ENCODE assay signal across 9 mouse cellular contexts in the genomic region with DNA sequence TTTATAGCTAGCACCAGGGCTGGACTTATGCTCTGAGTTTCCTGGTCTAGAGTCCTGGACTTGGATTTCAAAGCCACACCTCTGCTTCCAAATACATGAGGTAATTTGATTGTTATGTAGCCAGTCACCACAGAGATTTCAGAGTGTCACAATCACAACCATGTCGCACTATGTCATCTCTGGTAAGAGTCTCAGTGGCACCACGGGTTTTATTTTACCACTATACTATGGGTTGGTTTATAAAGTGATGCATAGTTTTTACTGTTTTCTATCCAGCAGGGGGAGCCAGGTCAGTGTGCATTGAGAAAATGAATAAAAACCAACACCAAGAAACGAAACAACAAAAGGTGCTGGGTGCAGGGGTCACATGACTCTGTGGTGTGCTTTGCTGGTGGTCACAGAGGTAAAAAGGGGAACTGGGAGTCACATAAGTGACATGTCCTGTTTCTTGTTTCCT. TPM values are rescaled to one million over a fixed set of nuclear protein-coding genes. Genes with fewer than 3 reads are reported as not detected.
DNase-seq lines count a peak whose midpoint lies in the region; ATAC-seq lines count a peak whose summit lies in the region.
"Had no signal": no experiment of that assay in that cellular context is flagged by ENCODE, and none has a peak within 500 bp of the region (broad histone marks: within the 10 kb centered on the region; RNA-seq: fewer than 3 reads in every experiment).

No protein-coding gene starts in this region.

- H3K4me3 ChIP-seq in forebrain, embryonic 14.5 days (ENCODE audit: low read depth, low read length) = no peak overlapping the region
- no peak overlapping the region for H3K4me3 ChIP-seq in forebrain, embryonic 16.5 days (replicated peaks; ENCODE audit: low read length)
- H3K4me3 ChIP-seq in intestine, embryonic 14.5 days (ENCODE audit: low read depth, low read length) = no peak overlapping the region
- H3K4me3 ChIP-seq in megakaryocyte, embryonic 14.5 days (replicated peaks) = peak overlapping the region; percentile 66
- H3K4me3 ChIP-seq: hindbrain, embryonic 15.5 days had no signal

- H3K4me2 ChIP-seq in forebrain, embryonic 14.5 days (ENCODE audit: low read length) = no peak overlapping the region
- H3K4me2 ChIP-seq in forebrain, embryonic 16.5 days (ENCODE audit: low read length) = no peak overlapping the region
- H3K4me2 ChIP-seq in intestine, embryonic 14.5 days (ENCODE audit: low read length) = no peak overlapping the region
- H3K4me2 ChIP-seq: hindbrain, embryonic 15.5 days had no signal

- no peaks in the 10 kb centered on the region for H3K4me1 ChIP-seq in forebrain, embryonic 14.5 days (ENCODE audit: control insufficient read depth, insufficient read depth, low read length)
- no peaks in the 10 kb centered on the region for H3K4me1 ChIP-seq in forebrain, embryonic 16.5 days (replicated peaks; ENCODE audit: control insufficient read depth, insufficient read depth, low read length)
- no peaks in the 10 kb centered on the region for H3K4me1 ChIP-seq in intestine, embryonic 14.5 days (replicated peaks; ENCODE audit: control insufficient read depth, insufficient read depth, low read length)
- peaks cover 30% of the 10 kb centered on the region for H3K4me1 ChIP-seq in megakaryocyte, embryonic 14.5 days
- H3K4me1 ChIP-seq: hindbrain, embryonic 15.5 days had no signal

- DNase-seq in forebrain, embryonic 14.5 days (ENCODE audit: low spot score) = peak; percentile 62
- peak; percentile 12 to 14 for DNase-seq in right cerebral cortex, adult 2 months (ENCODE audit: low spot score in 2 of 2)
- DNase-seq in right cerebral cortex, postnatal 25 days = no peak
- peak; percentile 54 for DNase-seq in intestine, embryonic 14.5 days (ENCODE audit: low spot score)
- no peak for DNase-seq in urinary bladder, postnatal 4 days (ENCODE audit: low spot score in 2 of 2)
- DNase-seq in frontal cortex, postnatal 36 days (ENCODE audit: low spot score in 2 of 2) = no peak

- 39% methylated on average over 3 of the region's 3 CpGs for WGBS in forebrain, embryonic 14.5 days
- 34% methylated on average over 3 of the region's 3 CpGs for WGBS in forebrain, embryonic 16.5 days
- WGBS in intestine, embryonic 14.5 days = 32% methylated on average over 3 of the region's 3 CpGs

- H3K27ac ChIP-seq in forebrain, embryonic 14.5 days (ENCODE audit: low read depth, low read length) = no peak overlapping the region
- H3K27ac ChIP-seq in forebrain, embryonic 16.5 days (ENCODE audit: low read length) = no peak overlapping the region
- no peak overlapping the region for H3K27ac ChIP-seq in intestine, embryonic 14.5 days (ENCODE audit: low read depth)
- H3K27ac ChIP-seq: hindbrain, embryonic 15.5 days had no signal

- H3K9ac ChIP-seq in forebrain, embryonic 14.5 days (ENCODE audit: low read length) = no peak overlapping the region
- no peak overlapping the region for H3K9ac ChIP-seq in forebrain, embryonic 16.5 days (replicated peaks; ENCODE audit: low read depth, low read length)
- no peak overlapping the region for H3K9ac ChIP-seq in intestine, embryonic 14.5 days (ENCODE audit: low read length)
- H3K9ac ChIP-seq: hindbrain, embryonic 15.5 days had no signal

- no peaks in the 10 kb centered on the region for H3K9me3 ChIP-seq in forebrain, embryonic 14.5 days (replicated peaks; ENCODE audit: control insufficient read depth, low read length)
- no peaks in the 10 kb centered on the region for H3K9me3 ChIP-seq in forebrain, embryonic 16.5 days (ENCODE audit: control insufficient read depth, low read length)
- no peaks in the 10 kb centered on the region for H3K9me3 ChIP-seq in intestine, embryonic 14.5 days (ENCODE audit: control insufficient read depth, low read length)
- H3K9me3 ChIP-seq in megakaryocyte, embryonic 14.5 days = peaks cover 17% of the 10 kb centered on the region
- H3K9me3 ChIP-seq: hindbrain, embryonic 15.5 days had no signal

- no peaks in the 10 kb centered on the region for H3K27me3 ChIP-seq in forebrain, embryonic 14.5 days (replicated peaks; ENCODE audit: control insufficient read depth, insufficient read depth, low read length)
- no peaks in the 10 kb centered on the region for H3K27me3 ChIP-seq in forebrain, embryonic 16.5 days (replicated peaks; ENCODE audit: control insufficient read depth, insufficient read depth, low read length)
- no peaks in the 10 kb centered on the region for H3K27me3 ChIP-seq in intestine, embryonic 14.5 days (replicated peaks; ENCODE audit: control insufficient read depth, insufficient read depth, low read length)
- peaks cover 35% of the 10 kb centered on the region for H3K27me3 ChIP-seq in megakaryocyte, embryonic 14.5 days (replicated peaks)
- H3K27me3 ChIP-seq: hindbrain, embryonic 15.5 days had no signal

- no peaks in the 10 kb centered on the region for H3K36me3 ChIP-seq in forebrain, embryonic 14.5 days (ENCODE audit: control insufficient read depth, insufficient read depth, low read length)
- no peaks in the 10 kb centered on the region for H3K36me3 ChIP-seq in forebrain, embryonic 16.5 days (ENCODE audit: control insufficient read depth, insufficient read depth)
- H3K36me3 ChIP-seq in intestine, embryonic 14.5 days (ENCODE audit: control insufficient read depth, insufficient read depth, low read length) = no peaks in the 10 kb centered on the region
- no peaks in the 10 kb centered on the region for H3K36me3 ChIP-seq in megakaryocyte, embryonic 14.5 days (replicated peaks; ENCODE audit: low read length)
- H3K36me3 ChIP-seq: hindbrain, embryonic 15.5 days had no signal

- no peak for ATAC-seq in forebrain, embryonic 14.5 days
- ATAC-seq in forebrain, embryonic 16.5 days = no peak
- ATAC-seq in intestine, embryonic 14.5 days (replicated peaks; ENCODE audit: low FRiP score, low TSS enrichment, low read depth) = peak; percentile 18; the same call in 1 of the 2 replicates

RNA-seq across cellular contexts. Expression of gene Pik3c2a, which starts 15.8 kb away (rescaled TPM):
- polyA plus RNA-seq in forebrain, embryonic 14.5 days (2014; fragmentation: Nextera tagmentation; extraction: Ambion mirVana) = 11.7 and 16.3 TPM in 2 replicates
- polyA plus RNA-seq in forebrain, embryonic 16.5 days (2015; fragmentation: Nextera tagmentation; extraction: Ambion mirVana) = 16.8 and 21.0 TPM in 2 replicates
- 31.9 and 32.9 TPM in 2 replicates for polyA plus RNA-seq in intestine, embryonic 14.5 days (2014; fragmentation: Nextera tagmentation; extraction: Ambion mirVana)
- not detected in 2 replicates for polyA plus RNA-seq in megakaryocyte, embryonic 14.5 days (2012; ENCODE audit: insufficient read depth, low replicate concordance)

RNA-seq across cellular contexts. Expression of gene Nucb2, which starts 45.2 kb away (rescaled TPM):
- polyA plus RNA-seq in forebrain, embryonic 14.5 days (2014; fragmentation: Nextera tagmentation; extraction: Ambion mirVana) = 18.0 and 19.4 TPM in 2 replicates
- 18.9 and 19.1 TPM in 2 replicates for polyA plus RNA-seq in forebrain, embryonic 16.5 days (2015; fragmentation: Nextera tagmentation; extraction: Ambion mirVana)
- polyA plus RNA-seq in intestine, embryonic 14.5 days (2014; fragmentation: Nextera tagmentation; extraction: Ambion mirVana) = 16.5 and 19.0 TPM in 2 replicates
- polyA plus RNA-seq in megakaryocyte, embryonic 14.5 days (2012; ENCODE audit: insufficient read depth, low replicate concordance) = 2.8 TPM in 1 of 2 replicates, not detected in the other

Comparison
In these comparisons a context has a peak if more than half of its experiments do, and no peak if none do; other contexts are left out.
1. DNase-seq: peak in forebrain, embryonic 14.5 days (single experiment), right cerebral cortex, adult 2 months (2 of 2) and intestine, embryonic 14.5 days (single experiment); none in right cerebral cortex, postnatal 25 days (single experiment), urinary bladder, postnatal 4 days (0 of 2) and frontal cortex, postnatal 36 days (0 of 2).
2. RNA of gene Pik3c2a, which starts 15.8 kb away (polyA plus RNA-seq): 31.9 to 32.9 TPM in intestine, embryonic 14.5 days, 16.8 to 21.0 TPM in forebrain, embryonic 16.5 days and 11.7 to 16.3 TPM in forebrain, embryonic 14.5 days; not detected in megakaryocyte, embryonic 14.5 days; every median in the first group is over 10 times any median in the second.